Mouse (Mus musculus) R1 (cell line): ENCODE measurements around the gene Cyp2j9.
A peak's percentile ranks its signal among the peaks of the same experiment; 100 is the strongest.

Experiments
- DNase-seq: peaks from one replicate; pipeline ENCODE4 v3.0.0-alpha.2; 2018; ENCODE audit warnings: low read depth, low spot score

Gene Cyp2j9

GRCm38 (mm10) chr4:96590911-96591790, at the start of gene Cyp2j9:
Cyp2j9 (minus strand) TSS chr4:96591578.
- peak; percentile 89 for DNase-seq

- no peak for DNase-seq
These were observed 44.1 kb upstream of the Cyp2j9 start for GRCm38 (mm10) chr4:96635455-96635854.

DNA sequence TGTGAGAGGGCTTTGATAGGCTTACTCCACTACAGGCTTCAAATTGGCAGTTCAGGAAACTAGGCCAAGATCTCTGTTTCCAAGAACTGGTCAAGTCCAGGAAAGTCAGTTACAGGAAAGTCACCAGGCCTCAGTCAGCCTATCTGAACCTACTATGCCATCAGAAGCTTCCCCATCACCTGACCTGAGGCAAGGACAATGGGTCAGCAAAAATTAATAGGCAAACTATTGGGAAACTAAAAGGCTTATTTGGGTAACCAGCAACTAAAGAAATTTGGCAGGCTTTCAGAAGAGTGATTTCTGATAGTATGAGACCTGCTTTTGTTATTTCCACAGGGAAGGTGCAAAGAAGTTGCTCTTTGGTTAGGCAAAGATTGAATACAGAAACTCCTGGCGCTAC, 31.1 kb upstream of the Cyp2j9 start:
- DNase-seq = no peak

DNA sequence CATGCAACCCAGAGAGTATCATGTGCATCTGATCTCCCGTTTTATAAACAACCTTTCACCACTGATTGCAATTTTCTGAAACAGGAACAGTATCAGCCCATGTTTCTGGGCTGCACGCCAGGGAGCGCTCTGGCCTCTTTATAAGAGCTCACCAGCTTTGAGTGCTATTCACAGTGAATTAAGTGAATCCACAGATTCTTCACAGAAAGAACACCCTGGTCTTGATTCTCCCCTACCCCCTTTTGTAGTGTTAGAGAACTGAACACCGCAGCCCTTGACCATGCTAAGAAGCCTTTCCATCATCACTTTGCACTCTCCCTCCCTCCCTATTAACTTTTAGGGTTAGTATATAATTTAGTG, 393 bp upstream of the Cyp2j9 start:
- DNase-seq = no peak

DNA sequence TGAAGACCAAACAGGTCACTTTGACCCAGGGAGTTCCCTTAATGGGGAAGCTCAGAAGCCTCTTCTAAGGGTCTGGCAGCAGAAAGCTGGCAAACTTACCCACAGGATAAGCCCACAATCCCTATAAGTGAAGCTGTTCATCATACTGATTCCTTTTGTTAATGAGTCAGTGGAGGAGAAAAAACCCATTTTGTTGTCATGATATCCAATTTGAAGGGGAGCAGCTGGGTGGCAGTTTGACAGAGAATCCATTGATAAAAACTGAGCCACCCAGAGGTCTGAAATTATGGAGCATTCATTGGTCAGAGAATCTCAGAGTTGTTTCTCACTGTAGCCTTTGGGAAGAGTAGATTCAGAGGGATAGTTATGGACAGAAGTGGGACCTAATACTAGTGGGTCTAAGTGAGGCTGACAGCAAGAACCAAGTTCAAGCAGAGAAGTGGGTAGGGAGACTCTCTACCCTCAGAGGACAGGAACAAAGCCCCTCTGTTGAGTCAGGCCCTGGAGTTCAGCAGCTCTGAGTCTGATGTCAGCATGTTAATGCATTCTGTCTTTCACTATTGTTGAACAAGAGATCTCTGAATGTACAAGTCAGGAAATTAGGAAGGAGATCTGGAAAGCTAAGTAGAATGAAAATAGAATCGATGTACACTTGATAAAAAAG, 9.8 kb downstream of the Cyp2j9 start:
- DNase-seq = no peak

DNA sequence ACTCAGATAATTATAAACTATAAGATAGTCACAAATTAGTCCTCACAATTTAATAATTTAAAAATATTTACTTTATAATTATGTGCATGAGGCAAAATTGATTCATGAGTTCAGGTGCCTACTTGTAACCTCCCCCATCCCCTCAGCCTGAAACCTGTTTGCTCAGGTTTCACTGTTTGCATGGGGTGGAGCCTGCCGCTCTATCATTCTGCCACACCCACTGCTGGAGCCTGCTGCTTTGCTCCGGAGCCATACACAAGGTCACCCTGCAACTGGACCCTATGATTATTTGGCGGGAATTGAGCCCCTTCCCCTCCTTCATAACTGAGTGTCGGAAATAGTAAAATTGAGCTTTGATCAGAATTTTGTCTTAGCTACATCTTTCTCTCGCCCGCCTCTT, 11.0 kb downstream of the Cyp2j9 start:
- peak; percentile 11 for DNase-seq

- no peak for DNase-seq
These were observed 21.9 kb downstream of the Cyp2j9 start for GRCm38 (mm10) chr4:96569442-96569841.

GRCm38 (mm10) chr4:96567988-96568387, 23.4 kb downstream of the Cyp2j9 start:
- DNase-seq = no peak

DNA sequence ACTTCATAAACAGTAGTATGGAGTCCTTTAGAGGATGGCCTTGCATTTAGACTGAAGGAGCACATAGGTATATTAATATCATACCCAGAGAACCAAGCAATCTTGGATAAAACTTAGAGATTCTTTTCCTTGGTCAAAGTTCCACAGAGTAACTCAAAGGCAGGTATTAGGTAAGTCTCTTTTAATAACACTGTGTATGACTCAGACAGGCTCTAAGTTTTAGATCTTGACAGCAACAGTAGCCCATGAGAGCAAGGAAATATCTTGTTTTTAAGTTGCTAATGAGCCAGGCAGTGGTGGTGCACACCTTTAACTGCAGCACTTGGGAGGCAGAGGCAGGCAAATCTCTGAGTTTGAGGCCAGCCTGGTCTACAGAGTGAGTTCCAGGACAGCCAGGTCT, 25.6 kb downstream of the Cyp2j9 start:
- DNase-seq = no peak

DNA sequence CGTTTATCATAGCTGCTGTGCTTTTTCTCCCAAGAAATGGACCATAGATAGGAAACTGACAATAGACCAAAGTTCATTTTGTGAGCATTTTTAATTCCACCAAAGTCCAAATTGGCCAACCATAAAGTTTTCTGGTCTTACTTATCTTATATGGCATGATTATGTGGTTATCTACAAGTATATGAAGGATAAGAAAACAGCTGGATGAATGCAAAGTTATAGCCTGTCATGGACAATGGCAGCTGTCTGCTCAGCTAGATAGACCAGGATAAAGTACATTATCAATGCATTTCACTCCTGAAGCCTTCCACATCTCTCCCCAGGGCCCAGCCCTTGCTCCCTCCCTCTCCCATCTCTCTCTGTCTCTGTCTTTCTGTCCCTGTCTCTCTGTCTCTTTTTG, 30.9 kb downstream of the Cyp2j9 start:
- DNase-seq = no peak

DNA sequence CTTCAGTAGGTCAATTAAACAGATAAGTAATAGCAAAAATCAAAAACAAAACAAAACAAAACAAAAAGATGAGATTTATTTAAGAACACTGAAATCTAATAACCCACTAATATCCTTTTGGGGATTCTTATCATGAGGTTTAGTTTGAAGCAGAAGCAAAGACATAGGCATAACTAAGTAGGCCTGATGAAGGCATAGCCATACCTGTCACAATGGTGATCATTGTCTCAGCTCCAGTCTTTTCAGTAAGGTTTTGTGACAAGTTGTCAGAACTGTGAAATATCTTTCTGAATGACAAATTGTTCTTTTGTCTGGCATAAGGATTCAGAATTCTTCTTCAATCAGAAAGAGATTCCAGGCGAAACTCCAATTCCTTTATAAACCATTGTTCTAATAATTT, 31.6 kb downstream of the Cyp2j9 start:
- DNase-seq = no peak

GRCm38 (mm10) chr4:96553133-96553819, 38.1 kb downstream of the Cyp2j9 start, which contains the start of gene Cyp2j6:
Cyp2j6 (minus strand) TSS chr4:96553661.
- peak; percentile 64 for DNase-seq

DNA sequence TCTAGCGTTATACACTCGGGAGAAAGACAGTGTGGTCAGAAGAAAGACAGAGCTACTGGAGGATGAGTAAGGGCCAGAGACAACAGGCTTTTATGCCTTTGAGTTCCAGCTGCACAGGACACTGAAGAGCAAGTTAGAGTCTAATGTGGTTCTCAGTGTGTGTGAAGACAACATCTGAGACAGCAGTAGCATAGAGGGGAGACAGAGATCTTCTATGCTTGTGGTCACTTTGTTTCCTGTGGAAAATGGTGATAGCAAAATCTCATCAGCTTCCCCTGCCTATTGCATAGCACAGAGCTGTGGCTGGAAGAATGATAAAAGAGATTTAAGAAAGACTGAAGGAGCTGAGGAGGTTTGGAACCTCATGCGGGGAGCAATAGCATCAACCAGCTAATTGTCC, 39.8 kb downstream of the Cyp2j9 start:
- DNase-seq = no peak

- no peak for DNase-seq
These were observed 45.4 kb downstream of the Cyp2j9 start for GRCm38 (mm10) chr4:96545976-96546375.

GRCm38 (mm10) chr4:96525772-96526171, 65.6 kb downstream of the Cyp2j9 start:
- DNase-seq = peak; percentile 4

GRCm38 (mm10) chr4:96522256-96522655, 69.1 kb downstream of the Cyp2j9 start:
- no peak for DNase-seq
